Mouse (Mus musculus) heart, embryonic 10.5 days (tissue): ENCODE measurements around the gene Ceacam3. TPM values are rescaled to one million over a fixed set of nuclear protein-coding genes. Genes with fewer than 3 reads are reported as not detected.
A peak's percentile ranks its signal among the peaks of the same experiment; 100 is the strongest.
"Not testable (repeated sequence)": the region's sequence is repeated elsewhere in the genome, so short reads cannot be mapped to it uniquely, and the experiment has no call there.

Experiments
- DNase-seq: peaks from one replicate; pipeline ENCODE4 v3.0.0-alpha.2; 2017; ENCODE audit warnings: low spot score
- H3K27ac ChIP-seq: fragments of 300-500 bp; sonication (generic); 2 replicates; pipeline ENCODE4 v1.5.1; 2016; ENCODE audit warnings: mild to moderate bottlenecking
- H3K27me3 ChIP-seq: fragments of 300-500 bp; sonication (generic); 2 replicates; pipeline ENCODE4 v1.6.1; 2016; ENCODE audit warnings: mild to moderate bottlenecking; ENCODE audit not compliant: poor library complexity, insufficient read depth, severe bottlenecking
- H3K36me3 ChIP-seq: fragments of 300-500 bp; sonication (generic); 2 replicates; pipeline ENCODE4 v1.6.1; 2016; ENCODE audit warnings: mild to moderate bottlenecking, moderate library complexity
- H3K4me1 ChIP-seq: fragments of 300-500 bp; sonication (generic); 2 replicates; pipeline ENCODE4 v1.6.1; 2016; ENCODE audit warnings: mild to moderate bottlenecking
- H3K4me3 ChIP-seq: fragments of 300-500 bp; sonication (generic); 2 replicates; pipeline ENCODE4 v1.5.1; 2016; ENCODE audit warnings: mild to moderate bottlenecking, moderate library complexity
- H3K9me3 ChIP-seq: fragments of 300-500 bp; sonication (generic); 2 replicates; pipeline ENCODE4 v1.6.1; 2016; ENCODE audit warnings: mild to moderate bottlenecking, moderate library complexity
- WGBS: fragments of 180-500 bp; shearing (Covaris S2); methylation state at CpG from one replicate; pipeline ENCODE4 v1.1.7; 2016; 5-methylcytosine and 5-hydroxymethylcytosine counted together
- polyA plus RNA-seq: library from polyadenylated mRNA; unstranded; fragments of >200 nt; fragmentation: Nextera tagmentation; extraction: Ambion mirVana; gene quantifications from 2 replicates; pipeline ENCODE4 v1.2.1, GENCODE M21; 2016

Gene Ceacam3
- polyA plus RNA-seq = not detected in 2 replicates

DNA sequence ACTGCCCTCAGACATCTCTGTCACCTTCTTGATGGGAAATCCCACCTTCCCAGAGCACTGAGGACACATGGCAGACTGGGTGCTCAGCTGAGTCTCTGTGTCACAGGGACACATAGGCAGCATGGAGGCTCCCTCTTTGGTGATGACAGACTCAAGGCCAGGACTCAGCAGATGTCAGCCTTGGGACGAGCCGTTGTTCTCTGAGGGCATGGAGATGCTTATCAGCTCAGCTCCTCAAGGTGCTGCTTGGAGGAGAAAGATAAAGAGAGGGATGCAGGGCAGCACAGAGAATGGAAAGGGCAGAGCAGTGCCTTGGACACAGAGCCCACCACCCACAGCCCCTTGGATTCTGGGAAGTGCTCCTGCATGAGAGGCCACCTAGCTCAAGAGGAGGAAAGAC lies at the start of gene Ceacam3:
TSS of gene Ceacam3 (plus strand) at position 352 of the 400 bp plus-strand sequence.
- Histone ChIP-seq H3K36me3 (no peaks in the 10 kb centered on the region), H3K27ac (no peak within 1 kb of the TSS), H3K9me3 (peaks cover 15% of the 10 kb centered on the region), H3K4me1 (no peaks in the 10 kb centered on the region), H3K4me3 (no peak within 1 kb of the TSS), H3K27me3 (no peaks in the 10 kb centered on the region)
- no peak for DNase-seq
- WGBS = 71% methylated on average over 2 of the region's 2 CpGs

GRCm38 (mm10) chr7:17101631-17102030 lies 48.5 kb upstream of the Ceacam3 start:
- not testable (repeated sequence) for H3K9me3 ChIP-seq, H3K27ac ChIP-seq, H3K4me1 ChIP-seq, H3K36me3 ChIP-seq, H3K4me3 ChIP-seq, H3K27me3 ChIP-seq
- DNase-seq = peak; percentile 46
- 82% methylated on average over 13 of the region's 13 CpGs for WGBS

DNA sequence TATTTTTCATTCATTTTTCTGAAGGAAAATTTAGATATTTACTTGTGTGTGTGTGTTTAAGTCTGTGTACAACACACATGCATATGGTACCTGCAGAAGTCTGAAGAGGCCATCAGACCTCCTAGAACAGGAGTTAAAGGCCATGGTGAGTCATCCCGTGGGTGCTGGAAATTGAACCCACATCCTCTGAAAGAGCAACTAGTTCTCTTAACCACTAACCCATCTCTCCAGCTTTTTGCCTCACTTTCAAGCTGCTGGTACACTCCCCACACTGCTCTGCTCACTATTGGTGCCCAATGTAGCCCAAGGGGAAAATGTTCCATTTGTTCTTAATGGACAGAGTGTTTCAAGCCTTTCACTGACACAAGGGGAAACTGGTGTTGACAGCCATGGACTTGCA lies 14.8 kb upstream of the Ceacam3 start:
- Histone ChIP-seq H3K27me3 (no peaks in the 10 kb centered on the region), H3K4me3 (no peak overlapping the region), H3K36me3 (no peaks in the 10 kb centered on the region), H3K4me1 (no peaks in the 10 kb centered on the region), H3K27ac (no peak overlapping the region), H3K9me3 (0 out of 2 replicates have a peak, but pooled peaks cover 2% of the 10 kb centered on the region)
- no peak for DNase-seq
- WGBS = 64% methylated on average over 1 of the region's 1 CpGs

DNA sequence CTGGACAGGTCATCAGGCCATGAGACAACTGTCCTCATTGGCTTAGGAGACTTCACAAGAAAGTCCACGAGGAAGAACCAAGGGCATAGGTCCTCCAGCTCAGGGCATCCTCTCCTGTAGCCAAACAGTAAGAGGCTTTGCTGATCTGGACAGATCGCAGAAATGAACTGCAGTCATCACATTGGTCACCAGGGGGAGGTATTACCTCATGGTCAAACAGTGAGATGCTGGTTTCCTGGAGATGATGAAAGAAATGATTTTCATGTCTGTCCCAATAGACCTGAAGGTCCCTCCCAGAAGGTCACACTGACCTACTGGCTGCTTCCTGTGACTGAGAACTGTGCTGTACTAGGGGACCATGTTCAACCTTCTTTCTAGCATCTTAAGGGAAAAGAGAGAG lies 5.6 kb downstream of the Ceacam3 start:
- Histone ChIP-seq H3K27me3 (no peaks in the 10 kb centered on the region), H3K9me3 (0 out of 2 replicates have a peak, but pooled peaks cover 11% of the 10 kb centered on the region), H3K4me1 (no peaks in the 10 kb centered on the region), H3K4me3 (no peak overlapping the region), H3K36me3 (no peaks in the 10 kb centered on the region), H3K27ac (no peak overlapping the region)
- WGBS = 33% methylated on average over 2 of the region's 2 CpGs
- DNase-seq = no peak

GRCm38 (mm10) chr7:17156885-17157677 lies 7.0 kb downstream of the Ceacam3 start:
- no peaks in the 10 kb centered on the region for H3K4me1 ChIP-seq
- no peak for DNase-seq
- H3K9me3 ChIP-seq = peaks cover 11% of the 10 kb centered on the region; the same call in 1 of the 2 replicates
- H3K4me3 ChIP-seq = no peak overlapping the region
- H3K27ac ChIP-seq = no peak overlapping the region
- H3K27me3 ChIP-seq = no peaks in the 10 kb centered on the region
- WGBS = 64% methylated on average over 3 of the region's 3 CpGs
- H3K36me3 ChIP-seq = no peaks in the 10 kb centered on the region

- no peak overlapping the region for H3K4me3 ChIP-seq
- H3K27me3 ChIP-seq = no peaks in the 10 kb centered on the region
- no peaks in the 10 kb centered on the region for H3K4me1 ChIP-seq
- peaks cover 9% of the 10 kb centered on the region; the same call in 1 of the 2 replicates for H3K9me3 ChIP-seq
- no peak for DNase-seq
- 69% methylated on average over 7 of the region's 7 CpGs for WGBS
- H3K27ac ChIP-seq = no peak overlapping the region
- H3K36me3 ChIP-seq = no peaks in the 10 kb centered on the region
Observed at GRCm38 (mm10) chr7:17159011-17159410, 8.9 kb downstream of the Ceacam3 start.

- H3K9me3 ChIP-seq = peaks cover 7% of the 10 kb centered on the region; the same call in 1 of the 2 replicates
- H3K36me3 ChIP-seq = no peaks in the 10 kb centered on the region
- no peaks in the 10 kb centered on the region for H3K4me1 ChIP-seq
- no peak for DNase-seq
- no peak overlapping the region for H3K4me3 ChIP-seq
- 79% methylated on average over 4 of the region's 4 CpGs for whole genome bisulfite sequencing
- no peaks in the 10 kb centered on the region for H3K27me3 ChIP-seq
- H3K27ac ChIP-seq = no peak overlapping the region
Observed at GRCm38 (mm10) chr7:17171827-17172226, 21.7 kb downstream of the Ceacam3 start.

DNA sequence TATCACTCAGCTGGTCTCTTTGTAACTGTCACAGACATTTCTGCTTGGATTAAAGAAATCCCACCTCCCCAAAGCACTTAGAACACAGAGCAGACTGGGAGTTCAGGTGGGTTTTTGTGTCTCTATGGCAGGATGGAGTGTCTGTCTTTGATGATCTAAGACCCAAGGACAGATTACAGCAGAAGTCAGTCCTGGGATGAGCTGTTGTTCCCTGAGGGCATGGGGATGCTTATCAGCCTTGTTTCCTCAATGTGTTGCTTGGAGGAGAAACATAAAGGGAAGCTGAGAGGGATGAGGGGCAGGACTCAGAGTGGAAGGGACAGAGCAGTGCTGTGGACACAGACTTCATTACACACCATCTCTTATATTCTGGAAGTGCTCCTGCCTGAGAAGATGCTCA lies 53.1 kb downstream of the Ceacam3 start, which contains the start of gene Psg29:
TSS of gene Psg29 (plus strand) at position 301 of the 400 bp plus-strand sequence.
- H3K36me3 ChIP-seq = no peaks in the 10 kb centered on the region
- no peak within 1 kb of the TSS for H3K27ac ChIP-seq
- no peaks in the 10 kb centered on the region for H3K4me1 ChIP-seq
- peaks cover 38% of the 10 kb centered on the region for H3K9me3 ChIP-seq
- no peaks in the 10 kb centered on the region for H3K27me3 ChIP-seq
- DNase-seq = no peak
- H3K4me3 ChIP-seq = no peak within 1 kb of the TSS

- WGBS = 57% methylated on average over 3 of the region's 3 CpGs
- DNase-seq = no peak
- H3K4me1 ChIP-seq = no peaks in the 10 kb centered on the region
- no peaks in the 10 kb centered on the region for H3K27me3 ChIP-seq
- no peak overlapping the region for H3K27ac ChIP-seq
- H3K36me3 ChIP-seq = no peaks in the 10 kb centered on the region
- H3K4me3 ChIP-seq = no peak overlapping the region
- H3K9me3 ChIP-seq = peaks cover 40% of the 10 kb centered on the region
Observed at GRCm38 (mm10) chr7:17205530-17206184, 55.6 kb downstream of the Ceacam3 start.

Other genes with a start within 250 kb of the Ceacam3 start
- gene Ptgir, start 243.8 kb upstream of the Ceacam3 start, polyA plus RNA-seq = 0.15 and 0.51 TPM in 2 replicates
- gene Calm3, start 226.2 kb upstream of the Ceacam3 start, polyA plus RNA-seq = 114 and 117 TPM in 2 replicates
- gene Pnmal2, start 205.6 kb upstream of the Ceacam3 start, polyA plus RNA-seq = 1.7 and 2.2 TPM in 2 replicates
- gene Pnmal1, start 190.6 kb upstream of the Ceacam3 start, polyA plus RNA-seq = 0.16 and 0.30 TPM in 2 replicates
- 0.22 and 0.24 TPM in 2 replicates for gene Gm42372, start 167.2 kb upstream of the Ceacam3 start, polyA plus RNA-seq
- 13.3 and 19.7 TPM in 2 replicates for gene Ccdc8, start 157.6 kb upstream of the Ceacam3 start, polyA plus RNA-seq
- gene Ppp5c, start 122.4 kb upstream of the Ceacam3 start, polyA plus RNA-seq = 112 and 124 TPM in 2 replicates
- gene Hif3a, start 87.9 kb upstream of the Ceacam3 start, polyA plus RNA-seq = 18.2 and 31.3 TPM in 2 replicates
- gene Psg16, start 76.2 kb upstream of the Ceacam3 start, polyA plus RNA-seq = 0.03 and 0.04 TPM in 2 replicates
- not detected in 2 replicates for gene Psg29, start 53.2 kb downstream of the Ceacam3 start, polyA plus RNA-seq